Mouse (Mus musculus) layer of hippocampus, adult 11-12 months (tissue): ENCODE data around the gene Psmd13.

Experiments
- DNase-seq: peaks from one replicate; pipeline ENCODE4 v3.0.0; 2022; ENCODE audit warnings: low spot score

Gene Psmd13

DNA sequence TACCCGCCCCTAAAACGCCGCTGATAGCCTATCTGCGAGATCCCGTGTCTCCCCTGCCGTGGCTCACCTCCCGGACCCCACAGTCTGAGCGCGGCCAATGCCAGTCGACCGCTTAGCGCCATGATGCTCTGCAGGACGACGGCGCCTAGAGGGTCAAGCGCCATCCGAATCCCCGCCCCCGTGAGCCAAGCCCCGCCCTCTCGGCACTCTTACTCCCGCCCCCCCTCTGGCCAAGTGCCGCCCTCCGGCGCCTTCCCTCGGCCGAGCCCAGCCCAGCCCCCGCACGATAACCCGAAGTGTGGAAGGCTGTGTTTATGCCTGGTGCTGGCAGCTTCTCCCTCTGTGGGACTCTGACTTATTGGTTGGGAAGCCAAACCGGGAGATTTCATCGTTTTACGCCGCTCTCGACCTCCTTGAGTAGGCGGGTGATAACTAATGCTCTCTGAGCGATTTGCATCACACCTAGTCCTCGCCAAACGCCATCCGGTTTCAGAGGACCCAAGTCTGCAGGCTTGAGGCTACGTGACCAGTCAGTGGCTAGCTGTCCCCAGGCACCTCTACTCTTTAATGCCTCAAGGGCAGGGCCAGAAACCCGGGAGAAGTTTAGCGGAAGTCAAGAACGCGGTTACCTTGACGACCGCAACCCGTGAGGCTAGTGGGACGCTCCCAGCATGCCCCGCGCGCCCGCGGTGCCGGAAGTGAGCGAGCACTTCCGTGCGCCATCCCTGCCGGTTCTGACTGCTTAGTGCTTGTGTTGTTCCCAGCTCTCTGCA, at the start of gene Psmd13, which contains the start of gene Sirt3:
TSS of gene Psmd13 (plus strand) at position 273 of the 773 bp plus-strand sequence.
TSS of gene Sirt3 (minus strand) at position 614 of the 773 bp plus-strand sequence.
- peak; percentile 95 for DNase-seq

GRCm38 (mm10) chr7:140833341-140833740, 48.4 kb upstream of the Psmd13 start:
- no peak for DNase-seq

DNA sequence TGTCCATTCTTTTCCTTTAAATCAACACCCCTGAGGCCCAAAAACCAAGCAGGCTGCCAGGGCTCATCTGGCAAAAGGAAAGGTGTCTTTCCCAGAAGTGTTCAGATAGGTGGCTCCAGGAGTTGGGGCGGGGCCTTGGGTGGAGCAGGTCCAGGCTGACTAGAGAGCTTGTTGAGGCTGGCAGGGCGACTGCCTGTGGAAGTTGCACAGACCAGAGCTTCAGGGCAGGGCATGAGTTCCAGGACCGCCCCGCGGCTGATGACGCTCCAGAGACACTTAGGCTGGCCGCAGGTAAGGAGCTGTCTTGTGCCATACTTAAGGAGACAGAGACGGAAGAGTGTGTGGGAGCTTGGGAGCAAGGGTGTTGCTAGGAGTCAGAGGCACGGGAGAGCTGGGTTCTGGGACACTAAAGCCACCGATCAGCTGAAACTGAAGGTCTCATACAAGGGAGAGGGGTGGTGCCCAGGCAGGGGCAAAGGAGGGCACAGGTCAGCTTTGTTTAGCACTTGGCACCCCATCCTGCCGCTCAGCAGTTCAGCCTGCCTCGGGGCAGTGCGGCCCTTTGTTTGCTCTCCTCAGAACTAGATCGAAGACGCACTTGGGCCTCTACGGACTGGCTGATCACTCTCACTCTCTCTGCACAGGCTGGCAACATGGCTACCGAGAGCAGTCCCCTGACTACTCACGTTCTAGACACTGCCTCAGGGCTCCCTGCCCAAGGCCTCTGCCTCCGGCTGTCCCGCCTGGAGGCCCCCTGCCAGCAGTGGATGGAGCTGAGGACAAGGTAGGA, 46.6 kb upstream of the Psmd13 start, which contains the start of gene Urah:
TSS of gene Urah (plus strand) at position 51 of the 790 bp plus-strand sequence.
- no peak for DNase-seq

DNA sequence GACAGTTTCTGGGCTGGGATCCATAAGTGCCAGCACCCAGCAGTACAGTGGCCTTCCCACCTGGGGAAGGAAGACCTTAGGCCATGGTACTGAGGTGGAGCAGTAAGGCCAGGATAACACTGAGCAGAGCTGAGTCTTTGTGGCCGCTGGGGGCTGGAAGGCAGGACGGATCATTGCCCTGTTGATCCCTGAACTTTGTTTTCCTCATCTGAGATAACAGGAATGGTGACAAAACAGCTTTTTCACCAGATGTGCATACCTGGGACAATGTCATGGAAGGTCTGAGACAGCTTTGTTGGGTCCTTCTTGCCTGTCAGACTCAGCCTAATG, 46.0 kb upstream of the Psmd13 start:
- no peak for DNase-seq

DNA sequence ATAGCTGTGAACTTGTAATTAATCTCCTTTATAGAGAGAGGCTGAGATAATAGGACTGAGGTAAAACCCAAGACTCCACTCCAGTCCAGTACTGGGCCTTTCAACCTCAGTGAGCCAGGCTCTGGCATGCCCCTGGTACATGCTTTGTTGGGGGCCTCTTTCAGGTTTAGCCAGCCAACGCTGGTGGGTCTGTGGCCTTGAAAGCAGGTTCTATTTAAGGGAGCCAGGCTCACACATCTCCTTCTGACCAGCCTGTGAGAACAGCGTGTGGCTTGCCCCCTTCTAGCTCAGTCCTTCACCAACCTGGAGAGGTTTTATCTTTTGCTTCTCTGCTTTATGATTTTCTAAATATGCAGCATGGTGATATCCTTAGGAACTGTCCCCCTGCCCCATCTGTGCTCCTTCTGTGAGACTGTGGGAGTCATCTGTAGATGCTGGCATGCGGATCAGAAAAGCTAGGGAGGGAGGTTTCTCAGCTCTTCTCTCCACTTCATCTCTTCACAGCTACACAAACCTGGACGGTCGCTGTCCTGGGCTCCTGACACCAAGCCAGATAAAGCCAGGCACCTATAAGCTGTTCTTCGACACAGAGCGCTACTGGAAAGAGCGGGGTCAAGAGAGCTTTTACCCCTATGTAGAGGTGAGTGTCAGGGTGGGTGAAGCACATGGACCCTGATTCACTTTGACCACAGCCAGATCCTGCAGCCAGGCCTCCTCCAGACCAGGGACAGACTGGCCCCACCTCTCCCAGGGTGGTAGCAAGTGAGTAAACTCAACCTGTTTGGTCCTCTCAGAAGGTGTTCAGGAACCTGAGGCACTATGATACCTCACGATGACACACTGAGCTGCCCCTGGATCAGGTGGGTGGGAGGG, 45.3 kb upstream of the Psmd13 start:
- peak; percentile 68 for DNase-seq

GRCm38 (mm10) chr7:140839556-140839955, 42.2 kb upstream of the Psmd13 start:
- no peak for DNase-seq

GRCm38 (mm10) chr7:140840750-140841735, 40.7 kb upstream of the Psmd13 start:
- DNase-seq = no peak

GRCm38 (mm10) chr7:140843806-140844205, 38.0 kb upstream of the Psmd13 start:
- DNase-seq = no peak

DNA sequence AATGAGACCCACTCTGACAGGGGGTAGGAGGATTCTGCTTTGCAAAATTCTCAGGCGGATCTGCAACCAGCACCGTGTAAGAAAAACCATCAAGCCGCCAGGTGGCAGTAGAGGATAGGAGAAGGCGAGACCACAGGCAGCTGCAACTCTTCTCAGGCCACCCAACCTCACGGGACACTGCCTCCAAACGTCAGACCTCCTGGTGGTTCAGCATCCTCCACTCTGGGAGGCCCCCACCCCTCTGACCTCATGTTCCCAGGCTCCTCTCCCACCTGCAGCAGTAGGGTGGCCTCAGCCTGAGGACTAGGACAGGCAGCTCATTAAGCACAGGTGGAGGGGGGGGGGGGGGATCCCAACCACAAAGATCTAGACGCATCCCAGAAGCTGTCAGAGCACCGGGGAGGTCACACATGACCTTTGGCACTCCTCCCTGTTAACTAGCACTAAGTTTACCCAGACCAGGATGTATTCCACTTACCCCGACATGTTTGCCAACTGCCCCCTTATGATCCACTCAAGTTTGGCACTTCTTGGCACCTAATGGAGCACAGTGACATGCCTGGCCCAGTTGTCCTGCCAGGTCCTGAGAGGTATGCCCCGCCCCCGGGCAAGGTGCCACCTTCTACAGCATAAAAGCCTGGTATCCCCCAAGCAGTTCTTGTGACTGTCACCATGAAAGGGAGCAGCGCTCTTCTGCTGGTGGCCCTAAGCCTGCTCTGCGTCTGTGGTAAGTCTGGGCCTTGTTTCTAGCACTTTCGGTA, 36.7 kb upstream of the Psmd13 start, which contains the start of gene Scgb1c1:
TSS of gene Scgb1c1 (plus strand) at position 643 of the 761 bp plus-strand sequence.
- peak; percentile 93 for DNase-seq

GRCm38 (mm10) chr7:140845683-140846082, 36.1 kb upstream of the Psmd13 start:
- DNase-seq = no peak

DNA sequence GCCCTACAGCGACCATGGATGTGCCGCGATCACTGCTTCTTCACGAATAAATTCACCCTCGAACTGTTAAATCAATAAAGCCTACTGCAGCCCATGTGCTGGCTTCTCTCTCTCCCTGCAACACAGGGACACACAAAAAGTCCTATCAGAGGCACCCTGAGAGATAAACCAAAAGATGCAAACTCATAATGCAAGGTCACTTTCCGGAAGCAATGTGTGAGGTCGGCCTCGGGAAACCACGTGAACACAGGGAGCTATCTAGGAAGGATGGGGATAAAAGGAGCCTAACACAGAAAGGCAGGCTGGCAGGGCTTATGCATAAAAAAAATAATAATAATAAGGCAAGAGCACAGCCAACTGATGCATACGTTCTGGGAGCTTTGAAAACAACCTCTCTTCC, 35.1 kb upstream of the Psmd13 start:
- DNase-seq = no peak

GRCm38 (mm10) chr7:140847755-140848580, 33.8 kb upstream of the Psmd13 start, which contains the start of gene Odf3:
Odf3 (plus strand) TSS chr7:140847805.
- no peak for DNase-seq

DNA sequence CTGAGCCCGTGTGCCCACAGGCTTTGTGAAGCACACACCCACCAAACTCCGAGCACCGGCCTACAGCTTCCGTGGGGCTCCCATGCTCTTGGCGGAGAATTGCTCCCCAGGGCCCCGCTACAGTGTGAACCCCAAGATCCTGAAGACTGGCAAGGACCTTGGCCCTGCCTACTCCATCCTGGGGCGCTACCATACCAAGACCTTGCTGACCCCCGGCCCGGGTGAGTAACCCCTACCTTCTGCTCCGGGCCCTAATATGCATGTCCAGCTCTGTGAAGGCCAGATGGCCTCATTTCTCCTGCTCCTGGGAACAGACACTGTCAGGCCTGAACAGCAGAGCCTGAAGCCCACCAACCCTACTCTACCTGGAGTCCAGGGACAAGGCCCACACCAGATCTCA, 33.2 kb upstream of the Psmd13 start:
- no peak for DNase-seq

GRCm38 (mm10) chr7:140851916-140852315, 29.9 kb upstream of the Psmd13 start:
- no peak for DNase-seq

DNA sequence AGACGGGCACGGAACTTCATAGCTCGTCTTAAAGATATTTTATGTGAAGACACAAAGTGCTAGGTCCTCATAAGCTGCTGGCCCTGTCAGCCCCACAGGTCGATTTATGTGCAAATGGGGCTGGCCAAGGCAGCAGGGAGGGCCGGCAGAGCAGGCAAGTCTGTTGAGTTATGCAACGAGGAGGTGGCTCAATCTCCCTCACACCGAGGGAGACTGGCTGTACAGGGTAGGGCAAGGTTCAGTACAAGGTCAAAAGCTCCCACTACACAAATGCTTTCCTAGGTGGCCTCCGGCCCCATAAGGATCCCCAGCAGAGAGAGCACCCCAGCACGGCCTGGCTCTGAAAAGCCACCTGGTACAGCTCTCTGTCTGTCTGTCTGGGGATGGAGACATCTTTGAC, 28.4 kb upstream of the Psmd13 start:
- DNase-seq = no peak

DNA sequence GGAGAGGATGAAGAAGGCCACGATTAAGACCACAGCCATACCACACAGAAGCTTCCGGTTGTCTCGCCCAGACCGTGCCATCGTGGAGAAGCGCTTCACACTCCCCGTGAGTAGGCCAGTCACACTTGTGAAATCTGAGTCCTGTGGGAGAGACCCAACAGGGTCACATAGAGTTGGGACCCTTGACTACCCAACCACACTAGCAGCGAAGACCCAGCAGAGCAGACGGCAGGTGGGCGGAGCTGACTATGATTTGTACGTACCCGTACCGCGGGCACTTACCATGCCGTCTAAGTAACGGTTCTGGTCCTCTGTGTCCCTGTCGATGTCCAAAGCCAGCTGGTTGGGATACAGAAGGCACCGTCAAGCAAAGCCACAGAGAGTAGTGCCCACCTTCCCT, 27.3 kb upstream of the Psmd13 start:
- no peak for DNase-seq

- no peak for DNase-seq
Measured at GRCm38 (mm10) chr7:140855181-140855580, 26.6 kb upstream of the Psmd13 start.

- peak; percentile 89 for DNase-seq
Measured at GRCm38 (mm10) chr7:140855860-140856784, 25.6 kb upstream of the Psmd13 start, which contains the start of gene Gm45785. Gm45785 (minus strand) TSS chr7:140856331.
